Mouse (Mus musculus): ENCODE measurements around the gene Rnf126.
"Not testable (repeated sequence)": the region's sequence is repeated elsewhere in the genome, so short reads cannot be mapped to it uniquely, and the experiment has no call there.

Gene Rnf126

DNA sequence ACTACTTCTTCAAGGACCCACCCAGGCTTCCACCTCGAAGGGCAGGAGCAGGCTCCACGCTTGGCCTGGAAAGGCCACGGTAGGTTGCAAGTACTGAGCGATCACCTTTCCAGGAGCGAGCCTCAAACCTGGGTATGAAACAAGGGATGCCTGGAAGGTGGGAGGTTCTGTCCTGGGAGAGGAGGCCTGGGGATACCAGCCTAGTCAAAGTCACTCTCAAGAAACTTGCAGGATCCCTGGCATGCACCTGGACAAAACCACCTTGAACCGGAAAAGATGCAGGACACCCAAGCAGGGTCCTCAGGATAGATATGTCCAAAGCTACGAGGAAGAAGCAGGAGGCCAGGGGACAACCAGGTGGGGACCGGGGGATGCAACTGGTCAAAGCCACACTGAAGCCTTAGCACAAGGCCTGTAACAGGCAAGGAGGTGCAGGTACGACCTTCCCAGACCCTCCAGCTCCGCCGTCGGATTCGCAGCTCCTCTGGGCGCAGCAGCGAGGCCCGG is 698 bp downstream of the Rnf126 start:
- DNase-seq (ENCODE audit: low spot score) = no peak

DNA sequence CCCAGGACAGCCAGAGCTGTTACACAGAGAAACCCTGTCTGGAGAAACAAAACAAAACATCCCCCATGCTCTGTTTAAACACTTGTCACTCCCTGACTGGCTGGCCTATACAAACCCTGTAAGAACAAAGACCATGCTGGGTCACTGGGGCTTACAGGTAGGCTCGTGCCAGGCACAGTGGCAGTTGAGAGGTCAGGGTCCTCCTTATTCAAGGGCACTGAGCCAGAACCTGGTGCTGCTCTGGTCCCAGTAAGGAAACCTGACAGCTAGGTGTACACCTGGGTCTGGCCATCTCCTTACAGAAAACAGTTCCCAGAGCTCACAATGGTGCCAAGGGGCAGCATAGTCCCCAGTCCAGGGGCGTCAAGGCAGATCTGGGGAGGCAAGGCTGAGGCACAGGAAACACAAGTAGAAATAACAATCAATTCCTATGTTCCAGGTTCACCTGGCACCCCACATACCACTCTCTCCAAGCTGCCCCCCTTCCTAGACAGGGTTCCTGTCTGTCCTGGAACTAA is 1.5 kb downstream of the Rnf126 start:
- no peak for DNase-seq (ENCODE audit: low spot score)

DNA sequence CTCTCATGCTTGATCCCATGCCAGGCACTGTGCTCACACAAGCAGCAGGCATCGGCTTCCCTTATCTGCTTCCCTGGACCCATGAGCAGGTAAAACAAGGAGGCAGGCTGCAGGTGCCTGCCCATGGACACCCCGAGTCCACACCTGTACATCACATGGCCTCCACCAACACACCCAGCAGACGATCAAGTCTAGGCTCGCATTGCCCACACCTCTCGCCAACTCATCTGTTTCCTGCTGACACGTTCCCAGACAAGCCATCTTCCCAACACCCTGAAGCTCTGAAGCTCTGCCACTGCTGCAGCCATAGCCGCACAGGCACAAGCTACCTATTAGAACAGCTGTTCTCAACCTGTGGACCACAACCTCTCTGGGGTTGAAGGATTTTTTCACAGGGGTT is 2.5 kb downstream of the Rnf126 start:
- DNase-seq (ENCODE audit: low spot score) = no peak

DNA sequence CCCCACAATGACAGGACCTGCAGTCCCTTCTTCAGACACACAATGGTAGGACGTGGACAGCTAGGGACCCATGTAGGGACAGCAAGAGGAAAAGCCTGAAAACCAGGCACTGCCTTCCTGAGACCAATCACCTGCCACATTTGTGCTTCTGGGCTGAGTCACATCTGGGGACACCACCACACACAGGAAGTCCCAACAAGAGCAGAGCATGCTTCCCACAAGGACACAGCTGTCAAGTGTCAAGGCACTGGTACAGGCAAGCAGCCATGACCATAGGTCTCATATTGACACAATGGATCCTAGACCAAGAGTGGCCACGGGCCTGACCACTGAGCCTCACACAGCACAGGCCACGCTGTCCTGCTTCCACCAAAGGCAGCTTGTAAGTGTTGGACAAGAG is 3.9 kb downstream of the Rnf126 start:
- DNase-seq (ENCODE audit: low spot score) = no peak

DNA sequence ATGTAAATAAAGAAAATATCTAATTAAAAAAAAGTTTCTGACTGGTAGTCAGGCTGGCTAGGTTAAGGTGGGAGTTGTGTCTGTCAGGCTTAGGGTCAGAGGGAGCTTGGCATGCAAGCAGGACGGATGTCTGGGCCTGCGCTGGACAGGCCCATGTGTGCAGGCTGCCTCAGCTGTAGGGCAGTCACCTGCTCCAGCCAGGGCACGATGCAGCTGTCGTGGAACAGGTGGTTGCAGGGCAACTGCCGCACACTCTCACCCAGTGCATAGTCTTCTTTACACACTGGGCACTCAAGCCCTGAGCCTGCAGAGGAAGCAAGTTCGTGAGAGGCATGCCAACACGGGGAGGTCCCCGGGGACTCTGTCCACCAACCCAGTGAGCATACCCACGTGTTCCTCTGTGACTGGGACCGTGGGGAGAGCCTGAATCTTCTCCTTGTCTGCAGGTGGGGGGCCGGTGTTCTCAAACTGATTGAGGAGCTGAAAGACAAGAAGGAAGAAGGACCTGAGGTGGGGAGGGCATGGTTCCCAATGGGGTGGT is 6.1 kb downstream of the Rnf126 start:
- DNase-seq (ENCODE audit: low spot score) = no peak

DNA sequence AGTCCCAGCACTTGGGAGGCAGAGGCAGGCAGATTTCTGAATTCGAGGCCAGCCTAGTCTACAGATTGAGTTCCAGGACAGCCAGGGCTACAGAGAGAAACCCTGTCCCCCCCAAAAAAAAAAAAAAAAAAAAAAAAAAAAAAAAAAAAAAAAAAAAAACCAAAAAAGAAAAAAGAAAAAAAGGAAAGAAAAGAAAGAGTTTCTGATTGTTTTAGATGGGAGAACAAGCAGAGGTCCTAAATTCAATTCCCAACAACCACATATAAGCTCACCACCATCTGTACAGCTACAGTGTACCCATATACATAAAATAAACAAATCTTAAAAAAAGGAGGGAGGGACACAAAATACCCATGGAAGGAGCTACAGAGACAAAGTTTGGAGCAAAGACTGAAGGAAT is 7.1 kb downstream of the Rnf126 start:
- DNase-seq (ENCODE audit: low spot score) = not testable (repeated sequence)

DNA sequence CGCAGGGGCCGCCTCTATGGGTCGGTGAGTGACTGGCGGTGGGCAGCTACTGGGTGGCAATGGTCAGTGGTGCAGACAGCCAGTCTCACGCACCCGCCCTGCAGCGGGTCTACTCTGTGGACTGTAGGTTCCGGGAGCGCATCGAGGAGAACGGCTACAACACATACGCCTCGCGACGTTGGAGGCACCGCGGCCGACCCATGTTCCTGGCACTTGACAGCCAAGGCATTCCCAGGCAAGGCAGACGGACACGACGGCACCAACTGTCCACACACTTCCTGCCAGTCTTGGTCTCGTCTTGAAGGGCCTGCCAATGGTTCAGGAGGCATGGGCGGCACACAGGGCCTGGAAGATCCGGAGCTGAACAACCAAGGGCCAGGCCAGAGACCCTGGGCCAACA is 10.1 kb downstream of the Rnf126 start:
- DNase-seq (ENCODE audit: low spot score) = no peak

DNA sequence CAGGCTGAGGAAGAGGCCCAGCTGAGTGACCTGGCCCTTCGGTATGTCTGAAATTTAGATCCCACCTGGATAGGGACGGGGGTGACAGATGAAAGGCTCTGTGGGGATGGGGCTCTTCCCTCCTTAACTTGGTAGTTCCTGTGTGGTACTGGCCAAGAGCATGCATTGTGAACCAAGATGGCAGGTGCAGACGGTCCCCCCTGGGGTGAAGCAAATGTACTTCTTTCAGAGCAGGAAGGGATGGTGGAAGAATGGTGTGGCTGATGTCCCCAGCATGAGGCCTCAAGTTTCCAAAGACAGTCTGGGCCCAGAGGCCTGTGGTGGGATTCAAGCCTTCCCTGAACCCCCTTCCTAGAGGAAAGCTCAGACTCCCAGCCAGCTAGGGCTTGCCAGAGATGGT is 10.9 kb downstream of the Rnf126 start:
- no peak for DNase-seq (ENCODE audit: low spot score)

DNA sequence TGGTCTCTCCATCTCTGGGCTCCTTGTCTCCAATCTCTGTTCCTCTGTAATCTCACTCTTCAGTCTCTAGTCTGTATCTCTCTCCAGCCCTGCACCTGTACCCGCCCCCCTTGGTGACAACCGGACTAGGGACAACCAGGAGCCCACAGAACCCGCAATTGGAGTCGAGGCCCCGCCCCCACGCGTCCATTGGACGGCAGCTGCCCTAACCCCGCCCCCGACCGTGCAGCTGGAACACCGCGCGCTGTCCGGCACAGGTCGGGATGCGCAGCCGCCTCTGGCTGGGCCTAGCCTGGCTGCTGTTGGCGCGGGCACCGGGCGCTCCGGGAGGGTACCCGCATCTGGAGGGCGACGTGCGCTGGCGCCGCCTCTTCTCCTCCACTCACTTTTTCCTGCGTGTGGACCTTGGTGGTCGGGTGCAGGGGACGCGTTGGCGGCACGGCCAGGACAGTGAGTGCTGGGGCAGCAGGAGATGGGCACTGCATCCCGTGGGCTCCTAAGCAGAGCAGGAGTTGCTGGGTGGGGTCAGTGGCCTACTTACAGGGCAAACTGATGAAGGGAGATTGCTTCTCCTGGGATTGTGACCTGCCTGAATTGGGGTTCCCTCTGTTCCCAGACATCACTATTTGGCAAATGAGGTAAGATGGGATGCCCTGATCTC is 11.8 kb downstream of the Rnf126 start, which contains the start of gene Fgf22:
Gene Fgf22 (plus strand): TSS at position 221 of the 661 bp plus-strand sequence.
- DNase-seq (ENCODE audit: low spot score) = peak; percentile 69

DNA sequence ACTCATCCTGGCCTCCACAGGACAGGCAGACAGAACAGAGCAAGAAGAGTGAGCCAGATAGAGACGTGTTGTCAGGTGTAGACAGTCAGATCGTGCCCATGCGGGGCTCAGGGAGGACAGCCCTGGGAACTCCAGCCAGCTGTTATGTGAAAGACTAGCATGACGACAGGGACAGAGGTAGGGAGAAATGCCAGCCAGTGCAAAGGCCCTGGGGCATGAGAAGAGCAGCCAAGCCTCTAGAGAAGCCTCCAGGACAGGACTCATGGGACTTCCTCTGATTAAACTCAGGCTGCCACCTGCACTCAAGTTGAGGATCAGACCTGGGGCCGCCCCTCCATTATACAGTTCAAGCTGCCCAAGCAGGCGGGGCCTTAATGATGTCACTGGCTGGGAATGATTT is 18.3 kb downstream of the Rnf126 start:
- no peak for DNase-seq (ENCODE audit: low spot score)

DNA sequence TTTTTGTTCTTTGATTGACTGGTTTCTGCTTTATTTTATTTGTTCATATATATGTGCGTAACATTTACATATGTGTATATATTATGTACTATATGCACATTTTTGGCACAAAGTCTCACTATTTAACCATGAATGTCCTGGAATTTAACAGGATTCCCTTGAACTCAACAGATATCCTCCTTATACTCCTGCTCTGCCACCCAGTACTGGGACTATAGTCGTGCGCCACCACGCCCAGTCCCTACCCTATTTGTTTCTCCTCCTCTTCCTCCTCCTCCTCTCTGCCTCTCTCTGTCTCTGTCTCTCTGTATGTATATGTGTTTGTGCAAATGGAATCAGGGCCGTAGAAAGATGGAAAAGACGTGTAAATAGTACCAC is 20.0 kb downstream of the Rnf126 start:
- no peak for DNase-seq (ENCODE audit: low spot score)

DNA sequence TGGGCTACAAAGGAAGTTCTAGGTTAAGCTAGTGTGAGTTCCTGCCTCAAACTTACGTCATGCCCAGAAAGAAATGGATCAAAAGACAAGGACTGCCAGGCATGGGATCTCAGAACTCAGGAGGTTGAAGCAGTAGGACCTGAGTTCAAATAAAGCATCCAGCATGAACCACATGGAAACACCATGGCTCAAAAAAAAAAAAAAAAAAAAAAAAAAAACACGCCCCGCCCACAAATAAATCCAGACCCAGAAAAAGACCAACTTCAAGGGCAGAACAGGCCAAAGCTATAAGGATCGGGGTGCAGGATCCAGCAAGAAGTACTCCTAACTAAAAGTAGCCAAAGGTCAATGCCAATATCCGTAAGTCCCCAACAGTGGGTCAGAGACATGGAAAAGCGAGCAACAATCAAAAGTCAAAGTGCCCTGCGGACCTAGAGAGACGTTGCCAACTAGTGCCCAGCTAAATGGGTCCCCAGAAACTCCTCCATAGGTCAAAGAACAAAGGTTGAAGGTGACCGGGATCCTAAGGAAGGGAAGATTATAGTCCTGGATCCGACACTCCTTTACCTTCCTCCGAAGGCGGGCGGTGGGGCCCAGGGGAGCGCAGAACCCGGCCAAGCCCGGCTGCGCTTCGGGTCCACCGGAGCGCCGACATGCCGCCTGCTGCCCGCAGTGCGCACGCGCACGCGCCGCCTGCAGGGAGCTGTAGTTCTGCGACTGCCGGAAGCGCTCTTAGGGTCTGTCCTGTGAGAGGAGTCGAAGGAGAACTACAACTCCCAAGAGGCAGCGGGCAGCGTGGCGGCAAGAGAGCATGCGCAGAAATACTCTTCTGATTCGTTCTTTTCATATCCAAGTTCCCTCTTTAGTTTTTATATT is 20.6 kb downstream of the Rnf126 start, which contains the start of gene Polrmt:
Gene Polrmt (minus strand): TSS at position 684 of the 876 bp plus-strand sequence.
- peak; percentile 93 for DNase-seq (ENCODE audit: low spot score)

DNA sequence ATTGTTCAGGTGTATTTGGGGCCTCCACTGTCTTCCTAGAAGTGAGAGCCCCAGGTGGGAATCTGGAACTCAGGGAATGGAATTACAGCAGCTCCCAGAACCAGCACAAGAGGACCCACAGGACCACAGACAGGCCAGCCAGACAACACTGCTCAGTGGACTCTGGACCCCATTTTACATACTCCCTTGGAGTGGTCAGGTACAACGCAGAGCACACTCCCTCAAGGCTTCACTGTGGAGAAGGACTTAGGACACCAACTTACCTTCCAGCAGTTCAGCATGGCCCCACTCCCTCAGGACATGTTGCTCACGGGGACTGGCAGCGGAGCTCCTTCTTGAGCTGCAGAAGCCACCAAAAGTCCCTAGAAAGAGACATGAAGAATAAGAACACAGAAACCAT is 21.3 kb downstream of the Rnf126 start:
- DNase-seq (ENCODE audit: low spot score) = no peak

DNA sequence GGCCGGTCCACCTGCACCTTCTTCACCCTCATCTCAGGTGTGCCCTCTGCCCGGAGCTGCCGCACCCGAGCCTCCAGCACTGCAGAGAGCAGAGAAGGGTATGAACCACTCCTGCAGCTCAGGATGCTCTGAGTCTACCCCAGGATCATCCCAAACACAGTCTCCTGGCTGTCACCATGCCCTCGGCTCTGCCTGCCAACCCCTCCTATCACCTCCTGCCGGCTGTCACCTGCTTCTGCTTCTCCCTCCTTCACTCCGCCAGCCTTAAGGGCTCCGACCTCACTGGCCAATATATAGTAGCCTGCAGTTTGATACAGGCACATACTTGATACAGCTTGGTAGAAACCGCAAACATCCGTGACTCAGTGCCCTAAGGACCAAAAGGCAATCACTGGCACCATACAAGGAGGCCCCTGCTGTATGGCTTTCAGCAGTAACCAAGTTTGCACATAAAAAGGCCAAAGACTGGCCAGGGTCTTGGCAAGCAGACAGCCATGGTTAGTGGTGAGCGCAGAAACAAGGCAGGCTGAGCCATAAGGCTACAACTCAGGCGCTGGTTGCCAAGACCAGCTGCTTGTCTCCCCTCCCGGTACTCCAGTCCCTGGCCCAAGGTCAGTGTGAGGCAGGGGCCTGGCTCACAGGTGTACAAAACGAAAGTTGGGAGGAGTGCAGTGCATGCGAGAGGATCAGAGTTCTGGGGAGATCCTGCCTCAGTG is 22.9 kb downstream of the Rnf126 start:
- DNase-seq (ENCODE audit: low spot score) = no peak

DNA sequence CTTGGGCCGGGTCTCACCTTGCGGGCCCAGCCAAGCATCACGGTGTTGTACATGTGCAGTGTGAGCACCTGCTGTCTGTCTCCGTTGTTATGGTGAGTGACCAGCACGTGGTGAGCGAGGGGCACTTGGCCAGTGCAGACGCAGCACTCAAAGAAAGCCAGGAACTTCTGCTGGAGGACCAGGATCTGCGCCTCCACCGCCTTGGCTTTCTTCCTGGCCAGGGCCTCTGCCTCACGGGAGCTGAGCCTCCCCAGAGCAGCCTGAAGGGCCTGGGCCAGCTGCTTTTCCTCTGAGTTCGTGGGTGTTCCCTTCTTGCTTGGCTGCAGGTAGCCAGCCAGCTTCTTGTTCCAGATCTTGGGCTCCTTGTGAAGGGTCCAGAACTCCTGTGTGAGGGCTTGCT is 23.6 kb downstream of the Rnf126 start:
- DNase-seq (ENCODE audit: low spot score) = no peak

DNA sequence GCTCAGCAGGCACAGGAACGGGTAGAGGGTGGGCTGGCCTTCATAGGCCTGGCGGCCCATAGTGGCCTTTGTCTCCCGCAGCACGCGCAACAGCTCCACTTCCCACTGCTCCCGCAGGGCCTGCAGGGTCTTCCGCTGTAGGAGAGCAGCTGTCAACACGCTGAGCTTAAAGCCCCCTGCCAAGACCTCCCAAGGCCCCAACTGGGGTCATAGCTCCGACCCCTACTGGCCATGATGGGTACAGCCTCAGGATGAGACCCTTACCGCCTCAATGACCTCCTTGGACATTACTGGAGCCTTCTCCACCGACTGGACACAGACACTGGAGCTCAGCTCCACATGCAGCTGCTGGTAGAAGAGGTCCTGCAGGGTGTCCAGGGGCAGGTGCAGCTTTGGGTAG is 25.9 kb downstream of the Rnf126 start:
- no peak for DNase-seq (ENCODE audit: low spot score)

DNA sequence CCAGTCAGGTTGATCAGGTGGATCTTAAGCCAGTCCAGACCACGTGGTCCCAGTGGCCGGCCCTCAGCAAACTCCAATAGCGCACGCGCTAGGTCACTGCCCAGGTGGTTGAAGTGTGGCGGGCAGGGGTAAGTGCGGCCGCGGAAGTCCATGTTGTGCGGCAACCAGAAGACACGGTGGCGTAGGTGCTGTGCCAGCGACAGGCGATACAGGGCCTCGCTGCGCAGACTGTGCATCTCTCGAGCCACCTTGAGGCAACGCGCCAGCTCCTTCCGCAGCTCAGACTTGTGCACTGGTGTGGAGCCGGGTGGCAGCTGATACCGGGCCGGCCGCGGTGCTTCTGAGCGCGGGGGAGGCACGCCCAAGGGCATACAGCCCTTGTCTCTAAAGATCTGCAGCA is 27.5 kb downstream of the Rnf126 start:
- no peak for DNase-seq (ENCODE audit: low spot score)

DNA sequence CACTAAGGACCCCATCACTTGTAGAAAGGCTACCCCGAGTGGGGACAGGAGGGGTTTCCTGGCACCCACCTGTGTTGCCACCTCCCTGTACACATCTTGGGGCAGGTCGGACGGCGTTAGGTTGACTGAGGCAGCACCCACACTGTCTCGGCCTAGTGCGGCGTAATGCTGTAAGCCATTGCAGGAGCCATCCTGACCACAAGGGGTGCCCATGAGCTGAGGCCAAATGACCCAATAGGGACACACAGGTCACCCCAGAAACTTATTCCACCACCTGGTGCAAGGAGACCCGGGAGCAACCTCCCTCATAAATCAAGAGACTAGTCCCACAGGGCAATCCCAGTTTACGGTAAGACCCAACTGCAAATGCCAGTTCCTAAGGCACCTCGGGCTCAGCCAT is 28.5 kb downstream of the Rnf126 start:
- no peak for DNase-seq (ENCODE audit: low spot score)

DNA sequence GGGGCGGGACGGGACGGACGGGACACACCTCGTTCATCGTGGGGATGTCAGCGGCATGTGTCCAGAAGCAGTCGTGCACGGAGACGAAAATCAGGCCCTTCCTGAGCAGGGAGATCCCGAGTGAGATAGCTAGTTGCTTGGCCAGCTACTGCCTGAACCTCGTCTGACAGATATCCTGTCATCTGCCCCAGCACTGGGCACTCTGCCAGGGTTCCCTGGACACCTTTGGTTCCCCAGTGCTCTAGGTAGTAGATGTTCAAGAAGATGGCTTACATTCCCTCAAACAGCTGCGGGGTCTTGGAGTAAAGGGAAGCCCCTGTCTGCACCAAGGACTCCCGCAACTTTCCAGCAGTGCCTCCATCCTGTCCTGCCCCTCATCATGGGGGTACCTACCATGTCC is 30.0 kb downstream of the Rnf126 start:
- DNase-seq (ENCODE audit: low spot score) = no peak

DNA sequence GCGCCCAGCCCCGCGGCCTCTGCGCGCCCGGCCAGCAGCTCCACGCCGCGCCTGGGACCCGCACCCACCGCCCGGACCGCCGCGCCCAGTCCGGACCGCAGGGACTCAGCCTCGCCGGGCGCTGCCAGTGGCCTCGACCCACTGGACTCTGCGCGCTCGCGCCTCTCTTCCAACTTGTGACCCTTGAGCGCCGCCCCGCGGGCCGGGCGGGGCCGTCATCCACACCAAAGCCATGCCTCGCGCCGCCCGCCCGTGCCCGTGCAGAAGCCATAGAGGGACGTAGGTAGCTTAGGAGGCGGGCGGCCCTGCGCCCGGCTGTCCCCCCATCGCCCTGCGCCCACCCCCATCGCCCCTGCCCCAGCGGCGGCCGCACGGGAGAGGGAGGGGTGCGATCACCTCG is 31.4 kb downstream of the Rnf126 start:
- no peak for DNase-seq (ENCODE audit: low spot score)

DNA sequence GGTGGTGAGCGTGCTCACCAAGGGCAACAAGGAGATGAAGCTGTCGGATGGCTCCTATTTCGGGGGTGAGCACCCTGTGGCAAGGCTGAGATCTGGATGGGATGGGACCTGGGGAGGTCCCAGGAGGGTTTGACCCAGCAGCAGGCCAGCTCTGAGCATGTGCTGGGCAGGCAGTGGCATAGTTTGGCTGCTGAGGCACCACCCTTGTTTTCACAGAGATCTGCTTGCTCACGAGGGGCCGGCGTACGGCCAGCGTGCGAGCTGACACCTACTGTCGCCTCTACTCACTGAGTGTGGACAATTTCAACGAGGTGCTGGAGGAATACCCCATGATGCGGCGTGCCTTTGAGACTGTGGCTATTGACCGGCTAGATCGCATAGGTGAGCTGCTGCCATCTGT is 32.9 kb downstream of the Rnf126 start:
- no peak for DNase-seq (ENCODE audit: low spot score)

DNA sequence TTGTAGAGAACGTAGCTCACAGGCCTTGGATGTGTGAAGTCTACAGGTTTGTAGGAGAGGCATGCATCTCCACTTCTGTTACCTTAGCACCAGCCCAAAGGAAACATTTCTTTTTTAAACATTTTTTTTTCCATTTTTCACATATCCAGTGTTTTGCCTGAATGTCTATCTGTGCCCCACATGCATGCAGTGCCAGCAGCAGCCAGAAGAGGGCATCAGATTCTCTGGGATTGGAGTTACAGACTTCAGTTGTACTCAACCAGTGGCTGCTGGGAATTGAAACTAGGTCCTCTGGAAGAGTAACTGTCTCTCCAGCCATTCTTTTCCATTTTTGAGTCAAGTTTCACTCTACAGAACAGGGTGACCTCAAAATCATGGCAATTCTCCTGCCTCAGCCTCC is 34.3 kb downstream of the Rnf126 start:
- no peak for DNase-seq (ENCODE audit: low spot score)

Measured in yolk sac, embryonic 10.5 days (tissue).